Mouse (Mus musculus) lung, postnatal 0 days (tissue): Measurements from ENCODE around the gene Lingo3.

Source experiments
- CTCF ChIP-seq: IDR thresholded peaks from 2 replicates; pipeline ENCODE4 v1.5.1; 2016; ENCODE audit warnings: antibody characterized with exemption, mild to moderate bottlenecking
- EP300 ChIP-seq: IDR thresholded peaks from 2 replicates; pipeline ENCODE4 v1.6.1; 2016; ENCODE audit warnings: antibody characterized with exemption, mild to moderate bottlenecking, control low read depth

- no peak for TF ChIP-seq CTCF
- no peak for TF ChIP-seq EP300
Measured at GRCm38 (mm10) chr10:80810084-80810483, 33.8 kb downstream of the Lingo3 start.
